ENCODE assay signal across 9 mouse cellular contexts in genomic region chr15:92597011-92597780, GRCm38 (mm10).
A peak's percentile ranks its signal among the peaks of the same experiment; 100 is the strongest.
DNase-seq lines count a peak whose midpoint lies in the region; ATAC-seq and TF ChIP-seq lines count a peak whose summit lies in the region.
"Had no signal": no experiment of that assay in that cellular context is flagged by ENCODE, and none has a peak within 500 bp of the region (broad histone marks: within the 10 kb centered on the region; RNA-seq: fewer than 3 reads in every experiment).

No protein-coding gene starts in this region.

- H3K9me3 ChIP-seq in heart, postnatal 0 days (replicated peaks; ENCODE audit: control insufficient read depth, low read length), result no peaks in the 10 kb centered on the region
- H3K9me3 ChIP-seq in neural tube, embryonic 14.5 days (ENCODE audit: control insufficient read depth, low read length), result no peaks in the 10 kb centered on the region

- H3K4me3 ChIP-seq in heart, postnatal 0 days (ENCODE audit: low read depth, low read length), result peak overlapping the region; percentile 46
- H3K4me3 ChIP-seq in neural tube, embryonic 14.5 days (ENCODE audit: low read depth, low read length), result peak overlapping the region; percentile 38

- TF ChIP-seq EP300 in heart, postnatal 0 days (IDR thresholded peaks at IDR 0.05; ENCODE audit: low read depth), result no peak

- no peaks in the 10 kb centered on the region for H3K36me3 ChIP-seq in heart, postnatal 0 days (replicated peaks; ENCODE audit: control insufficient read depth, insufficient read depth, low read length)
- H3K36me3 ChIP-seq in neural tube, embryonic 14.5 days (ENCODE audit: control insufficient read depth, insufficient read depth, low read length), result no peaks in the 10 kb centered on the region

- H3K4me1 ChIP-seq in heart, postnatal 0 days (ENCODE audit: control insufficient read depth, insufficient read depth), result peaks cover 7% of the 10 kb centered on the region
- peaks cover 20% of the 10 kb centered on the region for H3K4me1 ChIP-seq in neural tube, embryonic 14.5 days (ENCODE audit: control insufficient read depth, insufficient read depth, low read length)

- 0 out of 2 replicates have a peak overlapping the region, but pooled peaks have one; percentile 20 for H3K9ac ChIP-seq in heart, postnatal 0 days (replicated peaks; ENCODE audit: low read depth, low read length)
- peak overlapping the region; percentile 43 for H3K9ac ChIP-seq in neural tube, embryonic 14.5 days (replicated peaks; ENCODE audit: low read depth, low read length)

- WGBS in heart, postnatal 0 days, result 2% methylated on average over 20 of the region's 20 CpGs
- WGBS in neural tube, embryonic 14.5 days, result under 1% methylated on average over 20 of the region's 20 CpGs

- H3K27ac ChIP-seq in heart, postnatal 0 days (ENCODE audit: low read depth), result no peak overlapping the region
- H3K27ac ChIP-seq in neural tube, embryonic 14.5 days (ENCODE audit: low read depth, low read length), result peak overlapping the region; percentile 53

- DNase-seq in layer of hippocampus, adult 18-20 months (ENCODE audit: low spot score in 2 of 2), result peak; percentile 19 to 45
- no peak for DNase-seq in layer of hippocampus, adult 11-12 months (ENCODE audit: low spot score)
- peak; percentile 70 for DNase-seq in embryo, embryonic 10 days (ENCODE audit: low spot score)
- DNase-seq in heart, postnatal 0 days (ENCODE audit: low spot score), result peak; percentile 43
- peak; percentile 39 to 58 for DNase-seq in layer of hippocampus, postnatal 14 days (ENCODE audit: low spot score in 2 of 2)
- no peak for DNase-seq in spleen, postnatal 10 days (ENCODE audit: low spot score in 2 of 2)

- H3K27me3 ChIP-seq in heart, postnatal 0 days (ENCODE audit: control insufficient read depth, insufficient read depth, low read length), result peaks cover 3% of the 10 kb centered on the region; the same call in 1 of the 2 replicates
- no peaks in the 10 kb centered on the region for H3K27me3 ChIP-seq in neural tube, embryonic 14.5 days (ENCODE audit: control insufficient read depth, insufficient read depth, low read length)

- ATAC-seq in heart, postnatal 0 days (ENCODE audit: insufficient read depth, low read depth), result peak; percentile 41; the same call in 1 of the 2 replicates
- ATAC-seq in neural tube, embryonic 14.5 days (ENCODE audit: low read depth), result peak; percentile 66; the same call in 1 of the 2 replicates
- ATAC-seq in cerebellum, adult (ENCODE audit: insufficient number of reproducible peaks, low FRiP score, low TSS enrichment), result no peak
- ATAC-seq: Patski had no signal

- no peak for TF ChIP-seq CTCF in heart, postnatal 0 days (IDR thresholded peaks at IDR 0.05; ENCODE audit: low read depth)

- peak overlapping the region; percentile 67 for H3K4me2 ChIP-seq in heart, postnatal 0 days (ENCODE audit: low read depth, low read length)
- peak overlapping the region; percentile 49 for H3K4me2 ChIP-seq in neural tube, embryonic 14.5 days (ENCODE audit: low read depth, low read length)

Comparison
In these comparisons a context has a peak if more than half of its experiments do, and no peak if none do; other contexts are left out.
1. DNase-seq: peak in layer of hippocampus, adult 18-20 months (2 of 2), embryo, embryonic 10 days (single experiment), heart, postnatal 0 days (single experiment) and layer of hippocampus, postnatal 14 days (2 of 2); none in layer of hippocampus, adult 11-12 months (single experiment) and spleen, postnatal 10 days (0 of 2).